Mouse (Mus musculus) E14TG2a.4 (cell line): ENCODE measurements around the gene Hba-a1.

ENCODE experiments used
- H3K27me3 ChIP-seq: 2 replicates; pipeline ENCODE4 v1.6.1; 2014; ENCODE audit warnings: low read length, control low read depth; ENCODE audit not compliant: insufficient read depth
- H3K36me3 ChIP-seq: 2 replicates; pipeline ENCODE4 v1.6.1; 2014; ENCODE audit warnings: low read length, control low read depth; ENCODE audit not compliant: insufficient read depth
- H3K4me1 ChIP-seq: replicated peaks from 2 replicates; pipeline ENCODE4 v1.6.1; 2014; ENCODE audit warnings: low read depth, low read length, control low read depth
- H3K4me3 ChIP-seq: replicated peaks from 2 replicates; pipeline ENCODE4 v1.5.1; 2014; ENCODE audit warnings: mild to moderate bottlenecking, low read length
- H3K9me3 ChIP-seq: 2 replicates; pipeline ENCODE4 v1.6.1; 2014; ENCODE audit warnings: low read length, control low read depth
- CTCF ChIP-seq: conservative IDR thresholded peaks from 2 replicates; pipeline ENCODE4 v1.5.1; 2014; ENCODE audit warnings: low read length
- NANOG ChIP-seq: IDR thresholded peaks from 2 replicates; pipeline ENCODE4 v1.6.1; 2014; ENCODE audit warnings: borderline replicate concordance, low read length, mixed read lengths
- POU5F1 ChIP-seq: IDR thresholded peaks from 2 replicates; pipeline ENCODE4 v1.6.1; 2014; ENCODE audit warnings: low read length, borderline replicate concordance

The Hba-a1 gene

GRCm38 (mm10) chr11:32309446-32309845 lies 26.1 kb downstream of the Hba-a1 start:
- TF ChIP-seq CTCF (no peak), NANOG (no peak), POU5F1 (no peak)
- Histone ChIP-seq H3K36me3 (no peaks in the 10 kb centered on the region), H3K4me3 (no peak overlapping the region), H3K9me3 (no peaks in the 10 kb centered on the region), H3K4me1 (no peaks in the 10 kb centered on the region), H3K27me3 (peaks cover 20% of the 10 kb centered on the region)

DNA sequence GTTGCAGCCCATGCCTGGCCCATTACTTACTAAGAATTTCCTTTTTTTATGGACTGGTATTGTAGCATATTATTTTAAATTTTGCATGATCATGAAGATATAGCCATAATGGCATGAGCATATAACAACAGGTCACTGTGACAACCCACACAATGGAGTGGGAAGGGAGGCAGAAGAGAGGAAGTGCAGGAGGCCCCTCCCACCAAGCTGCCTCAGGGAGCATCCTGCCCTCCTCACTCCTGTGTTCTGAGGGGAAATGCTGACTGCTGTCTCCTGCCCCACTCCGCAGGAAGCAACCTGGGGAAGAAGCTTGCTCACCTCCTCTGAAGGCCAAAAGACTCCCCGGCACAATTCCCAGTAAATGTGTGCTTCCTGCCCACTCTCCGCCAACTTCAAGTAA lies 26.6 kb downstream of the Hba-a1 start:
- Histone ChIP-seq H3K9me3 (no peaks in the 10 kb centered on the region), H3K4me3 (no peak overlapping the region), H3K36me3 (no peaks in the 10 kb centered on the region), H3K4me1 (no peaks in the 10 kb centered on the region), H3K27me3 (peaks cover 23% of the 10 kb centered on the region)
- TF ChIP-seq CTCF = no peak
- TF ChIP-seq NANOG = no peak
- TF ChIP-seq POU5F1 = no peak

DNA sequence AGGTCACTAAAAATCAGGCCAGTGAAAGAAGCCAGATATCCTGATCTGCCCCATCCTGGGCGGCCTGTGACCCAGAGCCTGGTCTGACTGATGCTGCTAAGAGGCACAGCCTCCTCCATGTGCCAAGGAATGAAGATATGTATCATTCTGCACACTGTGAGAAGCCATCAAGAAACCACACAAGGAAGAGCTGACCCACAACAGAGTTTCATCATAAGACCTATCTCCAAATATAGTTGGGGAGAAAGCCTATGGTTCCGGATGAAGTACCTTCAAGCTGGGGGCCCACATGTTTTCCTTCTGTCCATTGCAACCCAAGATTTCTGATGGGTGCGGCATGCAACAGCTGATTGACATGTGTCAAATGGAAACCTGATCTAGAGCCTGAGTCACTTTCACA lies 32.7 kb downstream of the Hba-a1 start:
- H3K27me3 ChIP-seq = peaks cover 29% of the 10 kb centered on the region; the same call in 1 of the 2 replicates
- 0 out of 2 replicates have a peak, but pooled peaks cover 5% of the 10 kb centered on the region for H3K4me1 ChIP-seq
- H3K36me3 ChIP-seq = no peaks in the 10 kb centered on the region
- H3K4me3 ChIP-seq = no peak overlapping the region
- TF ChIP-seq NANOG = no peak
- TF ChIP-seq CTCF = no peak
- no peak for TF ChIP-seq POU5F1
- H3K9me3 ChIP-seq = 0 out of 2 replicates have a peak, but pooled peaks cover 3% of the 10 kb centered on the region

DNA sequence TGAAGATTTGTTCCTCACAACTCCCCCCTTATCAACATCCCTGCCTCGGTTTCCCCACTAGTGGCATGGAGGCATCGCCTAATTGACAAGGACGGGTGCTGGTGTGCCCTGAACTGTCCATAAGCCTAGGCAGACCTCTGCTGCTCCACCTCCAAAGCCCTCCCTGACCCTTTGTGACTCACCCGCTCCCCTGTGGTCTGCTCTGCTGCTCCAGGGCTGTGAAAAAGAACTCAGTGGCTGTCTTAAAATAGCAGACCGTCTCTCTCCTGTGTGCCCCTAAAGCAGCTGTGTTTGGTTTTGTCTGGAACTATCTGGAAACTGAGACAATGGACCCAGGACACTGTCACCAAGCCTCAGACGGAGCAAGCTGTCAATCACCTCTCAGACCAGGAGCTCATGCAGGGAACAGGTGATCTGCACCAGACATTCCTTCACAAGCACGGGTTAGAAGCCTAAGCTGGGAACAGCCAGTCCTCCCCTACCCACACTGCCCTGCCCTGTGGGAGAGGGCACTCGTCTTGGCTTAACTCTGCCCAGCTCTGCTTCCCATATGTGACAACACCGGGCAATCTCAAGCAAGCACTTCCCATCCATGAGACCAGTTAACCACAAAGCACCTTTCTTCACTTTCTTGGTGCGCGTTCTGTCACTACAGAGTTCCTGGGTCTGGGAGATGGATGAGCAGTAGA lies 37.3 kb downstream of the Hba-a1 start:
- H3K4me3 ChIP-seq = no peak overlapping the region
- H3K36me3 ChIP-seq = no peaks in the 10 kb centered on the region
- 0 out of 2 replicates have a peak, but pooled peaks cover 3% of the 10 kb centered on the region for H3K9me3 ChIP-seq
- peaks cover 9% of the 10 kb centered on the region for H3K4me1 ChIP-seq
- TF ChIP-seq CTCF (no peak), POU5F1 (no peak), NANOG (no peak)
- H3K27me3 ChIP-seq = peaks cover 31% of the 10 kb centered on the region

DNA sequence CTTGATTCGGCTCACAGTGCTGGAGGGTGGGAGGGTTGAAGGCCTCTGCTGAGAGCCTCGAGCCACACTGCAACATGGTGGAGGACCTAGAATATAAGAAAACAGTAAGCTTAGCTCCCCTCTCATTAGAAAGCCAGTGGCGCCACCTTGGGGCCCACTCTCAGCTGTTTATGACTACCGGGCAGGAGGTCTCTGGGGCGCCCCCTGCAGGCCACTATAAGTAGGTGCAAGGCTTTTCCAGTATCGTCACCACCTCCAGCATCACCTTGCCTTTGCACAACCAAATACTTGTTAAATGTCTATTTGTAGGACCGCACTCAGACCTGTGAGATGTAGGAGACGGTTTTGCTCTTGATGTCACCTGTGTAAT lies 37.9 kb downstream of the Hba-a1 start:
- H3K36me3 ChIP-seq = no peaks in the 10 kb centered on the region
- H3K4me3 ChIP-seq = no peak overlapping the region
- TF ChIP-seq CTCF (peak; percentile 84), NANOG (no peak), POU5F1 (no peak)
- peaks cover 9% of the 10 kb centered on the region for H3K4me1 ChIP-seq
- 0 out of 2 replicates have a peak, but pooled peaks cover 3% of the 10 kb centered on the region for H3K9me3 ChIP-seq
- H3K27me3 ChIP-seq = peaks cover 29% of the 10 kb centered on the region

- TF ChIP-seq CTCF (peak; percentile 95), POU5F1 (no peak)
- H3K27me3 ChIP-seq = peaks cover 24% of the 10 kb centered on the region
- H3K9me3 ChIP-seq = no peaks in the 10 kb centered on the region
Observed at GRCm38 (mm10) chr11:32324609-32325008, 41.3 kb downstream of the Hba-a1 start.

GRCm38 (mm10) chr11:32331075-32331474 lies 47.8 kb downstream of the Hba-a1 start:
- H3K4me3 ChIP-seq = no peak overlapping the region
- H3K9me3 ChIP-seq = peaks cover 4% of the 10 kb centered on the region; the same call in 1 of the 2 replicates
- no peaks in the 10 kb centered on the region for H3K36me3 ChIP-seq
- TF ChIP-seq CTCF = no peak
- no peak for TF ChIP-seq POU5F1
- no peak for TF ChIP-seq NANOG
- H3K4me1 ChIP-seq = peaks cover 5% of the 10 kb centered on the region
- no peaks in the 10 kb centered on the region for H3K27me3 ChIP-seq

More at GRCm38 (mm10) chr11:32324609-32325008, 41.3 kb downstream of the Hba-a1 start:
- no peak overlapping the region for H3K4me3 ChIP-seq
- H3K36me3 ChIP-seq = no peaks in the 10 kb centered on the region
- peaks cover 9% of the 10 kb centered on the region for H3K4me1 ChIP-seq

- H3K9me3 ChIP-seq = peaks cover 7% of the 10 kb centered on the region
- no peak overlapping the region for H3K4me3 ChIP-seq
- peaks cover 5% of the 10 kb centered on the region for H3K4me1 ChIP-seq
- TF ChIP-seq NANOG = no peak
- TF ChIP-seq CTCF = no peak
- no peak for TF ChIP-seq POU5F1
- H3K36me3 ChIP-seq = no peaks in the 10 kb centered on the region
- no peaks in the 10 kb centered on the region for H3K27me3 ChIP-seq
Observed at GRCm38 (mm10) chr11:32331861-32332260, 48.5 kb downstream of the Hba-a1 start.
